ENCODE assay signal across 8 mouse cellular contexts in genomic region chr8:107436841-107437421, GRCm38 (mm10). TPM values are rescaled to one million over a fixed set of nuclear protein-coding genes. Genes with fewer than 3 reads are reported as not detected.
DNase-seq lines count a peak whose midpoint lies in the region; ATAC-seq and TF ChIP-seq lines count a peak whose summit lies in the region.

No protein-coding gene starts in this region.

- H3K4me1 ChIP-seq in forebrain, postnatal 0 days (ENCODE audit: insufficient read depth) = peaks cover 5% of the 10 kb centered on the region; the same call in 1 of the 2 replicates
- no peaks in the 10 kb centered on the region for H3K4me1 ChIP-seq in kidney, postnatal 0 days (replicated peaks; ENCODE audit: insufficient read depth, low read length)
- H3K4me1 ChIP-seq in megakaryocyte, embryonic 14.5 days = peaks cover 49% of the 10 kb centered on the region
- peaks cover 8% of the 10 kb centered on the region; the same call in 1 of the 2 replicates for H3K4me1 ChIP-seq in stomach, embryonic 15.5 days

- no peak for DNase-seq in gastrocnemius, adult 2 months
- no peak for DNase-seq in gastrocnemius, postnatal 10 days
- DNase-seq in forebrain, postnatal 0 days = no peak
- peak; percentile 38 for DNase-seq in kidney, postnatal 0 days (ENCODE audit: low spot score)
- DNase-seq in gastrocnemius, postnatal 36 days = no peak

- H3K4me3 ChIP-seq in gastrocnemius, adult 2 months = peak overlapping the region; percentile 92
- peak overlapping the region; percentile 90 for H3K4me3 ChIP-seq in forebrain, postnatal 0 days (ENCODE audit: low read depth, low read length)
- H3K4me3 ChIP-seq in kidney, postnatal 0 days (replicated peaks; ENCODE audit: low read depth, low read length) = peak overlapping the region; percentile 75
- peak overlapping the region; percentile 96 for H3K4me3 ChIP-seq in megakaryocyte, embryonic 14.5 days (replicated peaks)
- peak overlapping the region; percentile 92 for H3K4me3 ChIP-seq in stomach, embryonic 15.5 days (replicated peaks)

- H3K9me3 ChIP-seq in forebrain, postnatal 0 days (ENCODE audit: low read length) = no peaks in the 10 kb centered on the region
- H3K9me3 ChIP-seq in kidney, postnatal 0 days (replicated peaks; ENCODE audit: low read length) = no peaks in the 10 kb centered on the region
- no peaks in the 10 kb centered on the region for H3K9me3 ChIP-seq in megakaryocyte, embryonic 14.5 days
- no peaks in the 10 kb centered on the region for H3K9me3 ChIP-seq in stomach, embryonic 15.5 days

- no peaks in the 10 kb centered on the region for H3K27me3 ChIP-seq in forebrain, postnatal 0 days (ENCODE audit: insufficient read depth, low read length)
- no peaks in the 10 kb centered on the region for H3K27me3 ChIP-seq in kidney, postnatal 0 days (ENCODE audit: insufficient read depth, low read length)
- H3K27me3 ChIP-seq in megakaryocyte, embryonic 14.5 days (replicated peaks) = no peaks in the 10 kb centered on the region
- no peaks in the 10 kb centered on the region for H3K27me3 ChIP-seq in stomach, embryonic 15.5 days (replicated peaks)

- H3K4me2 ChIP-seq in forebrain, postnatal 0 days (ENCODE audit: low read depth) = peak overlapping the region; percentile 75
- peak overlapping the region; percentile 87 for H3K4me2 ChIP-seq in kidney, postnatal 0 days (ENCODE audit: low read length)
- peak overlapping the region; percentile 77 for H3K4me2 ChIP-seq in stomach, embryonic 15.5 days

- 0 out of 2 replicates have a peak, but pooled peaks cover 3% of the 10 kb centered on the region for H3K36me3 ChIP-seq in forebrain, postnatal 0 days (ENCODE audit: insufficient read depth)
- H3K36me3 ChIP-seq in kidney, postnatal 0 days (ENCODE audit: insufficient read depth, low read length) = no peaks in the 10 kb centered on the region
- peaks cover 20% of the 10 kb centered on the region for H3K36me3 ChIP-seq in megakaryocyte, embryonic 14.5 days (replicated peaks; ENCODE audit: low read length)
- no peaks in the 10 kb centered on the region for H3K36me3 ChIP-seq in stomach, embryonic 15.5 days

- peak; percentile 49 for ATAC-seq in activated CD4-positive, CD25-positive, alpha-beta regulatory T cell, adult 4 months
- ATAC-seq in forebrain, postnatal 0 days = 0 out of 2 replicates have a peak, but pooled peaks have one; percentile 15
- peak; percentile 6; the same call in 1 of the 2 replicates for ATAC-seq in kidney, postnatal 0 days (replicated peaks; ENCODE audit: low FRiP score, low read depth)
- ATAC-seq in stomach, embryonic 15.5 days (ENCODE audit: insufficient read depth, low FRiP score, low read depth) = peak; percentile 65

- intact Hi-C loops in gastrocnemius, adult 2 months (cut with DNase I) = no loop called here
- intact Hi-C loops in gastrocnemius, postnatal 36 days (cut with DNase I) = no loop called here

- no peak for TF ChIP-seq CTCF in gastrocnemius, adult 2 months (IDR thresholded peaks at IDR 0.05)
- no peak for TF ChIP-seq CTCF in forebrain, postnatal 0 days (IDR thresholded peaks at IDR 0.05; ENCODE audit: low read depth)
- no peak for TF ChIP-seq CTCF in kidney, postnatal 0 days (IDR thresholded peaks at IDR 0.05; ENCODE audit: low read depth)

- peak overlapping the region; percentile 91 for H3K27ac ChIP-seq in gastrocnemius, adult 2 months
- peak overlapping the region; percentile 86 for H3K27ac ChIP-seq in forebrain, postnatal 0 days (ENCODE audit: low read depth, low read length)
- peak overlapping the region; percentile 92 for H3K27ac ChIP-seq in kidney, postnatal 0 days
- H3K27ac ChIP-seq in stomach, embryonic 15.5 days = peak overlapping the region; percentile 92

- peak overlapping the region; percentile 82 for H3K9ac ChIP-seq in forebrain, postnatal 0 days
- H3K9ac ChIP-seq in kidney, postnatal 0 days (ENCODE audit: low read depth, low read length) = peak overlapping the region; percentile 88
- H3K9ac ChIP-seq in stomach, embryonic 15.5 days = peak overlapping the region; percentile 94

- 11% methylated on average over 16 of the region's 16 CpGs for WGBS in forebrain, postnatal 0 days
- 7% methylated on average over 16 of the region's 16 CpGs for WGBS in kidney, postnatal 0 days
- 8% methylated on average over 16 of the region's 16 CpGs for WGBS in stomach, embryonic 15.5 days

RNA-seq across cellular contexts. Expression of gene Wwp2, which starts 0.8 kb away (rescaled TPM):
- 10 to 100 TPM; 15.0 to 16.9 TPM for total RNA-seq in gastrocnemius, adult 2 months (2021)
- total RNA-seq in gastrocnemius, postnatal 10 days (2021) = 10 to 100 TPM; 15.2 to 23.4 TPM
- 100 to 1,000 TPM in 1 of 2 experiments, 10 to 100 TPM in 1; 82.0 to 116 TPM for polyA plus RNA-seq in activated CD4-positive, CD25-positive, alpha-beta regulatory T cell, adult 4 months (2017; shearing (Covaris generic))
- 29.7 and 37.0 TPM in 2 replicates for total RNA-seq in forebrain, postnatal 0 days (2014; rRNA removed)
- polyA plus RNA-seq in forebrain, postnatal 0 days (2015; fragmentation: Nextera tagmentation; extraction: Ambion mirVana) = 30.2 and 34.9 TPM in 2 replicates
- polyA plus RNA-seq in kidney, postnatal 0 days (2015; fragmentation: Nextera tagmentation; extraction: Ambion mirVana) = 38.9 and 46.8 TPM in 2 replicates
- polyA plus RNA-seq in megakaryocyte, embryonic 14.5 days (2012; ENCODE audit: insufficient read depth, low replicate concordance) = 32.4 and 80.9 TPM in 2 replicates
- 33.2 and 36.5 TPM in 2 replicates for polyA plus RNA-seq in stomach, embryonic 15.5 days (2015; fragmentation: Nextera tagmentation; extraction: Ambion mirVana)
- total RNA-seq in gastrocnemius, postnatal 36 days (2021) = 10 to 100 TPM; 13.1 to 17.1 TPM

RNA-seq across cellular contexts. Expression of gene Nob1, which starts 12.1 kb away (rescaled TPM):
- 10 to 100 TPM; 25.5 to 26.1 TPM for total RNA-seq in gastrocnemius, adult 2 months (2021)
- 10 to 100 TPM; 21.2 to 22.5 TPM for total RNA-seq in gastrocnemius, postnatal 10 days (2021)
- 10 to 100 TPM; 56.2 to 62.4 TPM for polyA plus RNA-seq in activated CD4-positive, CD25-positive, alpha-beta regulatory T cell, adult 4 months (2017; shearing (Covaris generic))
- 25.9 and 29.7 TPM in 2 replicates for total RNA-seq in forebrain, postnatal 0 days (2014; rRNA removed)
- 43.6 and 56.0 TPM in 2 replicates for polyA plus RNA-seq in forebrain, postnatal 0 days (2015; fragmentation: Nextera tagmentation; extraction: Ambion mirVana)
- polyA plus RNA-seq in kidney, postnatal 0 days (2015; fragmentation: Nextera tagmentation; extraction: Ambion mirVana) = 47.5 and 50.0 TPM in 2 replicates
- polyA plus RNA-seq in megakaryocyte, embryonic 14.5 days (2012; ENCODE audit: insufficient read depth, low replicate concordance) = 23.2 and 31.2 TPM in 2 replicates
- polyA plus RNA-seq in stomach, embryonic 15.5 days (2015; fragmentation: Nextera tagmentation; extraction: Ambion mirVana) = 68.4 and 73.4 TPM in 2 replicates
- total RNA-seq in gastrocnemius, postnatal 36 days (2021) = 10 to 100 TPM; 17.6 to 22.5 TPM

RNA-seq across cellular contexts. Expression of gene Nqo1, which starts 33.9 kb away (rescaled TPM):
- 10 to 100 TPM; 25.5 to 30.5 TPM for total RNA-seq in gastrocnemius, adult 2 months (2021)
- total RNA-seq in gastrocnemius, postnatal 10 days (2021) = 1 to 10 TPM; 2.9 to 3.4 TPM
- polyA plus RNA-seq in activated CD4-positive, CD25-positive, alpha-beta regulatory T cell, adult 4 months (2017; shearing (Covaris generic)) = 1 to 10 TPM; 2.1 to 4.2 TPM
- 8.7 and 10.3 TPM in 2 replicates for total RNA-seq in forebrain, postnatal 0 days (2014; rRNA removed)
- 13.2 and 13.6 TPM in 2 replicates for polyA plus RNA-seq in forebrain, postnatal 0 days (2015; fragmentation: Nextera tagmentation; extraction: Ambion mirVana)
- 15.9 and 21.2 TPM in 2 replicates for polyA plus RNA-seq in kidney, postnatal 0 days (2015; fragmentation: Nextera tagmentation; extraction: Ambion mirVana)
- polyA plus RNA-seq in megakaryocyte, embryonic 14.5 days (2012; ENCODE audit: insufficient read depth, low replicate concordance) = 0.43 TPM in 1 of 2 replicates, not detected in the other
- polyA plus RNA-seq in stomach, embryonic 15.5 days (2015; fragmentation: Nextera tagmentation; extraction: Ambion mirVana) = 15.7 and 16.3 TPM in 2 replicates
- 10 to 100 TPM; 14.7 to 17.2 TPM for total RNA-seq in gastrocnemius, postnatal 36 days (2021)

Comparison
In these comparisons a context has a peak if more than half of its experiments do, and no peak if none do; other contexts are left out.
1. ATAC-seq: peak in every context shown above with its lines; median percentile 65 in stomach, embryonic 15.5 days; 49 in activated CD4-positive, CD25-positive, alpha-beta regulatory T cell, adult 4 months; 15 in forebrain, postnatal 0 days; 6 in kidney, postnatal 0 days.